Mouse (Mus musculus) C2C12 (cell line): Measurements from ENCODE around the gene Hdac7. TPM values are rescaled to one million over a fixed set of nuclear protein-coding genes. Genes with fewer than 3 reads are reported as not detected.

Source experiments
- H3K27me3 ChIP-seq: one replicate; pipeline ENCODE4 v1.6.1; 2011; ENCODE audit not compliant: control insufficient read depth, insufficient read depth, insufficient read length
- H3K36me3 ChIP-seq: one replicate; pipeline ENCODE4 v1.6.1; 2011; ENCODE audit not compliant: control insufficient read depth, insufficient read depth
- H3K4me3 ChIP-seq: one replicate; pipeline ENCODE4 v1.5.1; 2011; ENCODE audit warnings: mild to moderate bottlenecking, control low read depth; ENCODE audit not compliant: poor library complexity, insufficient read depth, severe bottlenecking
- H3K79me2 ChIP-seq: one replicate; pipeline ENCODE4 v1.6.1; 2011; ENCODE audit not compliant: control insufficient read depth, insufficient read depth
- H3K79me3 ChIP-seq: one replicate; pipeline ENCODE4 v1.6.1; 2011; ENCODE audit warnings: low read depth, control low read depth
- H3ac ChIP-seq: one replicate; pipeline ENCODE3; 2011; ENCODE audit warnings: low read depth; ENCODE audit not compliant: control insufficient read depth, insufficient read length
- CTCF ChIP-seq: IDR thresholded peaks from one replicate; pipeline ENCODE4 v1.5.1; 2011; ENCODE audit not compliant: control insufficient read depth, insufficient read depth, insufficient read length
- FOSL1 ChIP-seq: IDR thresholded peaks from one replicate; pipeline ENCODE4 v1.8.0; 2011; ENCODE audit warnings: mild to moderate bottlenecking, low read length; ENCODE audit not compliant: poor library complexity, insufficient read depth, severe bottlenecking
- MAX ChIP-seq: IDR thresholded peaks from one replicate; pipeline ENCODE4 v1.6.1; 2011; ENCODE audit warnings: mild to moderate bottlenecking, control low read depth
- MYOD1 ChIP-seq: IDR thresholded peaks from one replicate; pipeline ENCODE4 v1.6.1; 2011; ENCODE audit warnings: low read depth; ENCODE audit not compliant: control insufficient read depth, insufficient read length
- MYOG ChIP-seq: IDR thresholded peaks from one replicate; pipeline ENCODE4 v1.6.1; 2011; ENCODE audit not compliant: control insufficient read depth, insufficient read length; ENCODE audit errors: extremely low read depth
- USF1 ChIP-seq: IDR thresholded peaks from one replicate; pipeline ENCODE4 v1.6.1; 2011; ENCODE audit warnings: low read depth, mild to moderate bottlenecking, control low read depth, moderate library complexity
- polyA plus RNA-seq: library from polyadenylated mRNA; unstranded; fragments of >200 nt; fragmentation: generic; extraction: Trizol; gene quantifications from one replicate; pipeline ENCODE4 v1.2.1, GENCODE M21; 2012; ENCODE audit warnings: missing spikeins

Gene Hdac7
- polyA plus RNA-seq, 1 experiment: 41.2 TPM

GRCm38 (mm10) chr15:97743961-97744525, 100.3 kb downstream of the Hdac7 start:
- TF ChIP-seq MAX (no peak), FOSL1 (no peak), MYOD1 (no peak)
- Histone ChIP-seq H3K4me3 (no peak overlapping the region), H3K36me3 (no peaks in the 10 kb centered on the region), H3K79me2 (no peaks in the 10 kb centered on the region), H3ac (no peak overlapping the region), H3K27me3 (peaks cover 16% of the 10 kb centered on the region), H3K79me3 (no peaks in the 10 kb centered on the region)

- Histone ChIP-seq H3ac (no peak overlapping the region), H3K36me3 (no peaks in the 10 kb centered on the region), H3K4me3 (no peak overlapping the region), H3K79me3 (no peaks in the 10 kb centered on the region), H3K79me2 (no peaks in the 10 kb centered on the region), H3K27me3 (peaks cover 14% of the 10 kb centered on the region)
- TF ChIP-seq MYOD1: no peak
- TF ChIP-seq MAX: no peak
- TF ChIP-seq USF1: no peak
- TF ChIP-seq MYOG: no peak
- no peak for TF ChIP-seq CTCF
These were observed 101.1 kb downstream of the Hdac7 start for GRCm38 (mm10) chr15:97743210-97743609.

Other genes with a start within 250 kb of the Hdac7 start
- gene Rpap3, start 138.7 kb downstream of the Hdac7 start, polyA plus RNA-seq: 16.4 TPM
- gene Endou, start 113.2 kb downstream of the Hdac7 start, polyA plus RNA-seq: 0.04 TPM
- gene Rapgef3, start 76.5 kb downstream of the Hdac7 start, polyA plus RNA-seq: 0.88 TPM
- gene Slc48a1, start 66.0 kb downstream of the Hdac7 start, polyA plus RNA-seq: 148 TPM
- 3.0 TPM for gene Vdr, start 66.1 kb upstream of the Hdac7 start, polyA plus RNA-seq
- 7.6 TPM for gene Tmem106c, start 119.7 kb upstream of the Hdac7 start, polyA plus RNA-seq
- gene Col2a1, start 160.2 kb upstream of the Hdac7 start, polyA plus RNA-seq: 0.06 TPM
- 36.4 TPM for gene Pfkm, start 248.1 kb upstream of the Hdac7 start, polyA plus RNA-seq
- 21.7 TPM for gene Senp1, start 249.2 kb upstream of the Hdac7 start, polyA plus RNA-seq